Mouse (Mus musculus) heart, embryonic 10.5 days (tissue): ENCODE measurements at regions not wholly inside any gene's neighbourhood (a gene's known extent, or its start where the extent isn't known, plus 50 kb on each side); places are given as distances from the start of the nearest gene placed in this dataset.

Experiments
- DNase-seq: peaks from one replicate; pipeline ENCODE4 v3.0.0-alpha.2; 2017; ENCODE audit warnings: low spot score
- H3K27ac ChIP-seq: fragments of 300-500 bp; sonication (generic); 2 replicates; pipeline ENCODE4 v1.5.1; 2016; ENCODE audit warnings: mild to moderate bottlenecking
- H3K27me3 ChIP-seq: fragments of 300-500 bp; sonication (generic); 2 replicates; pipeline ENCODE4 v1.6.1; 2016; ENCODE audit warnings: mild to moderate bottlenecking; ENCODE audit not compliant: poor library complexity, insufficient read depth, severe bottlenecking
- H3K36me3 ChIP-seq: fragments of 300-500 bp; sonication (generic); 2 replicates; pipeline ENCODE4 v1.6.1; 2016; ENCODE audit warnings: mild to moderate bottlenecking, moderate library complexity
- H3K4me1 ChIP-seq: fragments of 300-500 bp; sonication (generic); 2 replicates; pipeline ENCODE4 v1.6.1; 2016; ENCODE audit warnings: mild to moderate bottlenecking
- H3K4me3 ChIP-seq: fragments of 300-500 bp; sonication (generic); 2 replicates; pipeline ENCODE4 v1.5.1; 2016; ENCODE audit warnings: mild to moderate bottlenecking, moderate library complexity
- H3K9me3 ChIP-seq: fragments of 300-500 bp; sonication (generic); 2 replicates; pipeline ENCODE4 v1.6.1; 2016; ENCODE audit warnings: mild to moderate bottlenecking, moderate library complexity
- WGBS: fragments of 180-500 bp; shearing (Covaris S2); methylation state at CpG from one replicate; pipeline ENCODE4 v1.1.7; 2016; 5-methylcytosine and 5-hydroxymethylcytosine counted together

GRCm38 (mm10) chr1:73748702-73749101 lies 375.5 kb downstream of the Tns1 start:
- Histone ChIP-seq H3K27ac (no peak overlapping the region), H3K9me3 (no peaks in the 10 kb centered on the region), H3K27me3 (no peaks in the 10 kb centered on the region), H3K36me3 (no peaks in the 10 kb centered on the region), H3K4me1 (peaks cover 12% of the 10 kb centered on the region), H3K4me3 (no peak overlapping the region)
- no peak for DNase-seq

GRCm38 (mm10) chr1:73744555-73745234 lies 379.6 kb downstream of the Tns1 start:
- Histone ChIP-seq H3K4me1 (peaks cover 19% of the 10 kb centered on the region), H3K4me3 (no peak overlapping the region), H3K27ac (peak overlapping the region; percentile 59), H3K9me3 (no peaks in the 10 kb centered on the region), H3K36me3 (no peaks in the 10 kb centered on the region), H3K27me3 (no peaks in the 10 kb centered on the region)
- DNase-seq: no peak
- 73% methylated on average over 4 of the region's 4 CpGs for WGBS

- H3K4me3 ChIP-seq: no peak overlapping the region
- WGBS: 13% methylated on average over 6 of the region's 6 CpGs
- H3K9me3 ChIP-seq: no peaks in the 10 kb centered on the region
- no peaks in the 10 kb centered on the region for H3K36me3 ChIP-seq
- H3K27me3 ChIP-seq: no peaks in the 10 kb centered on the region
- peak overlapping the region; percentile 59 for H3K27ac ChIP-seq
- peaks cover 19% of the 10 kb centered on the region for H3K4me1 ChIP-seq
- no peak for DNase-seq
Measured at GRCm38 (mm10) chr1:73743737-73744554, 380.3 kb downstream of the Tns1 start.

GRCm38 (mm10) chr1:73737083-73737482 lies 387.2 kb downstream of the Tns1 start:
- Histone ChIP-seq H3K27ac (no peak overlapping the region), H3K4me3 (no peak overlapping the region)

GRCm38 (mm10) chr1:73728377-73728776 lies 395.9 kb downstream of the Tns1 start:
- no peak for DNase-seq
- 0 out of 2 replicates have a peak, but pooled peaks cover 5% of the 10 kb centered on the region for H3K4me1 ChIP-seq
- H3K4me3 ChIP-seq: no peak overlapping the region
- H3K27me3 ChIP-seq: no peaks in the 10 kb centered on the region
- no peak overlapping the region for H3K27ac ChIP-seq
- 84% methylated on average over 1 of the region's 1 CpGs for WGBS
- peaks cover 3% of the 10 kb centered on the region for H3K9me3 ChIP-seq
- no peaks in the 10 kb centered on the region for H3K36me3 ChIP-seq

More at GRCm38 (mm10) chr1:73737083-73737482, 387.2 kb downstream of the Tns1 start:
- Histone ChIP-seq H3K4me1 (no peaks in the 10 kb centered on the region), H3K27me3 (no peaks in the 10 kb centered on the region), H3K36me3 (no peaks in the 10 kb centered on the region), H3K9me3 (no peaks in the 10 kb centered on the region)
- peak; percentile 86 for DNase-seq

- no peak for DNase-seq
- Histone ChIP-seq H3K36me3 (no peaks in the 10 kb centered on the region), H3K4me3 (no peak overlapping the region), H3K27ac (no peak overlapping the region), H3K4me1 (0 out of 2 replicates have a peak, but pooled peaks cover 5% of the 10 kb centered on the region), H3K27me3 (no peaks in the 10 kb centered on the region), H3K9me3 (peaks cover 3% of the 10 kb centered on the region)
Measured at GRCm38 (mm10) chr1:73727781-73728180, 396.5 kb downstream of the Tns1 start.

GRCm38 (mm10) chr1:73726658-73727057 lies 397.6 kb downstream of the Tns1 start:
- WGBS: 88% methylated on average over 2 of the region's 2 CpGs
- no peak overlapping the region for H3K4me3 ChIP-seq
- no peak for DNase-seq
- no peaks in the 10 kb centered on the region for H3K27me3 ChIP-seq
- 0 out of 2 replicates have a peak, but pooled peaks cover 5% of the 10 kb centered on the region for H3K4me1 ChIP-seq
- no peak overlapping the region for H3K27ac ChIP-seq
- peaks cover 3% of the 10 kb centered on the region for H3K9me3 ChIP-seq
- H3K36me3 ChIP-seq: no peaks in the 10 kb centered on the region

GRCm38 (mm10) chr1:73725486-73725885 lies 398.8 kb downstream of the Tns1 start:
- no peaks in the 10 kb centered on the region for H3K27me3 ChIP-seq
- no peak for DNase-seq
- WGBS: 81% methylated on average over 1 of the region's 1 CpGs

GRCm38 (mm10) chr1:73724551-73724950 lies 399.7 kb downstream of the Tns1 start:
- Histone ChIP-seq H3K27ac (no peak overlapping the region), H3K9me3 (peaks cover 2% of the 10 kb centered on the region), H3K4me1 (0 out of 2 replicates have a peak, but pooled peaks cover 5% of the 10 kb centered on the region), H3K27me3 (no peaks in the 10 kb centered on the region), H3K4me3 (no peak overlapping the region), H3K36me3 (no peaks in the 10 kb centered on the region)
- no peak for DNase-seq
- 78% methylated on average over 2 of the region's 2 CpGs for WGBS

More at GRCm38 (mm10) chr1:73725486-73725885, 398.8 kb downstream of the Tns1 start:
- Histone ChIP-seq H3K27ac (no peak overlapping the region), H3K4me3 (no peak overlapping the region), H3K9me3 (peaks cover 3% of the 10 kb centered on the region), H3K4me1 (0 out of 2 replicates have a peak, but pooled peaks cover 5% of the 10 kb centered on the region), H3K36me3 (no peaks in the 10 kb centered on the region)

GRCm38 (mm10) chr1:73721486-73722225 lies 402.6 kb downstream of the Tns1 start:
- no peak overlapping the region for H3K27ac ChIP-seq
- H3K36me3 ChIP-seq: no peaks in the 10 kb centered on the region
- H3K4me1 ChIP-seq: peaks cover 23% of the 10 kb centered on the region
- no peak overlapping the region for H3K4me3 ChIP-seq
- WGBS: 84% methylated on average over 6 of the region's 6 CpGs
- no peak for DNase-seq
- no peaks in the 10 kb centered on the region for H3K27me3 ChIP-seq
- no peaks in the 10 kb centered on the region for H3K9me3 ChIP-seq

- H3K9me3 ChIP-seq: no peaks in the 10 kb centered on the region
- H3K4me1 ChIP-seq: peaks cover 18% of the 10 kb centered on the region
- no peak overlapping the region for H3K4me3 ChIP-seq
- WGBS: 39% methylated on average over 5 of the region's 5 CpGs
- no peak for DNase-seq
- no peaks in the 10 kb centered on the region for H3K27me3 ChIP-seq
- H3K36me3 ChIP-seq: no peaks in the 10 kb centered on the region
- peak overlapping the region; percentile 67; the same call in 1 of the 2 replicates for H3K27ac ChIP-seq
Measured at GRCm38 (mm10) chr1:73718421-73718820, 405.8 kb downstream of the Tns1 start.

GRCm38 (mm10) chr1:73717401-73717800 lies 406.8 kb downstream of the Tns1 start:
- H3K36me3 ChIP-seq: no peaks in the 10 kb centered on the region
- peaks cover 18% of the 10 kb centered on the region for H3K4me1 ChIP-seq
- 26% methylated on average over 7 of the region's 7 CpGs for WGBS

GRCm38 (mm10) chr1:73716901-73717300 lies 407.3 kb downstream of the Tns1 start:
- Histone ChIP-seq H3K27ac (peak overlapping the region; percentile 7; the same call in 1 of the 2 replicates), H3K36me3 (no peaks in the 10 kb centered on the region), H3K27me3 (no peaks in the 10 kb centered on the region), H3K4me1 (peaks cover 18% of the 10 kb centered on the region), H3K9me3 (no peaks in the 10 kb centered on the region), H3K4me3 (no peak overlapping the region)
- no peak for DNase-seq

More at GRCm38 (mm10) chr1:73717401-73717800, 406.8 kb downstream of the Tns1 start:
- Histone ChIP-seq H3K27me3 (no peaks in the 10 kb centered on the region), H3K9me3 (no peaks in the 10 kb centered on the region), H3K27ac (peak overlapping the region; percentile 7; the same call in 1 of the 2 replicates), H3K4me3 (no peak overlapping the region)
- DNase-seq: no peak
